Mouse (Mus musculus): Measurements from ENCODE around the gene Cox4i1. TPM values are rescaled to one million over a fixed set of nuclear protein-coding genes. Genes with fewer than 3 reads are reported as not detected.

The Cox4i1 gene
- polyA plus RNA-seq (2017; shearing (Covaris generic)), result 1,000 to 10,000 TPM; 1,064 to 1,179 (median 1,122) TPM

- ATAC-seq, result peak; percentile 86
Measured at GRCm38 (mm10) chr8:120667561-120668373, at the start of gene Cox4i1, which contains the start of gene Gm27021. Gene Cox4i1, plus strand, starts transcription at chr8:120668222. Gene Gm27021, minus strand, starts transcription at chr8:120668079.

- no peak for ATAC-seq
Measured at GRCm38 (mm10) chr8:120619235-120620180, 48.5 kb upstream of the Cox4i1 start.

- no peak for ATAC-seq
Measured at GRCm38 (mm10) chr8:120620441-120620840, 47.6 kb upstream of the Cox4i1 start.

GRCm38 (mm10) chr8:120622161-120622560 is 45.9 kb upstream of the Cox4i1 start:
- no peak for ATAC-seq

- ATAC-seq, result no peak
Measured at GRCm38 (mm10) chr8:120623608-120624007, 44.4 kb upstream of the Cox4i1 start.

GRCm38 (mm10) chr8:120626461-120626860 is 41.6 kb upstream of the Cox4i1 start:
- no peak for ATAC-seq

GRCm38 (mm10) chr8:120627298-120627697 is 40.7 kb upstream of the Cox4i1 start:
- ATAC-seq, result no peak

- ATAC-seq, result no peak
Measured at GRCm38 (mm10) chr8:120630031-120630430, 38.0 kb upstream of the Cox4i1 start.

- ATAC-seq, result no peak
Measured at GRCm38 (mm10) chr8:120630848-120631247, 37.2 kb upstream of the Cox4i1 start.

- no peak for ATAC-seq
Measured at GRCm38 (mm10) chr8:120631441-120632375, 36.3 kb upstream of the Cox4i1 start.

- no peak for ATAC-seq
Measured at GRCm38 (mm10) chr8:120632969-120633664, 34.9 kb upstream of the Cox4i1 start.

GRCm38 (mm10) chr8:120633665-120634271 is 34.3 kb upstream of the Cox4i1 start:
- no peak for ATAC-seq

GRCm38 (mm10) chr8:120634329-120634839 is 33.6 kb upstream of the Cox4i1 start:
- peak; percentile 82 for ATAC-seq

- ATAC-seq, result no peak
Measured at GRCm38 (mm10) chr8:120641245-120641644, 26.8 kb upstream of the Cox4i1 start.

GRCm38 (mm10) chr8:120642031-120642662 is 25.9 kb upstream of the Cox4i1 start:
- no peak for ATAC-seq

- no peak for ATAC-seq
Measured at GRCm38 (mm10) chr8:120644663-120645062, 23.4 kb upstream of the Cox4i1 start.

GRCm38 (mm10) chr8:120647532-120647931 is 20.5 kb upstream of the Cox4i1 start, which contains the start of gene 1190005I06Rik:
Gene 1190005I06Rik, minus strand, starts transcription at chr8:120647632.
- no peak for ATAC-seq

- no peak for ATAC-seq
Measured at GRCm38 (mm10) chr8:120656322-120657052, 11.5 kb upstream of the Cox4i1 start.

GRCm38 (mm10) chr8:120657415-120657814 is 10.6 kb upstream of the Cox4i1 start:
- no peak for ATAC-seq

All from inflammation-experienced regulatory T-cells, adult 6 months (primary cell).